Mouse (Mus musculus) heart, embryonic 11.5 days (tissue): ENCODE results near the gene Spata5. TPM values are rescaled to one million over a fixed set of nuclear protein-coding genes. Genes with fewer than 3 reads are reported as not detected.

ENCODE experiments used
- ATAC-seq: fragments of 200-750 bp; cut with Nextera tagmentation; replicated peaks from 2 replicates; pipeline ENCODE4 v1.8.0; 2017; ENCODE audit warnings: moderate library complexity; ENCODE audit not compliant: insufficient number of reproducible peaks, low FRiP score, low TSS enrichment
- H3K27ac ChIP-seq: fragments of 300-500 bp; sonication (generic); 2 replicates; pipeline ENCODE4 v1.5.1; 2014; ENCODE audit warnings: mild to moderate bottlenecking, low read depth, low read length
- H3K27me3 ChIP-seq: fragments of 300-500 bp; sonication (generic); 2 replicates; pipeline ENCODE4 v1.6.1; 2014; ENCODE audit warnings: mild to moderate bottlenecking, low read length, mixed read lengths; ENCODE audit not compliant: control insufficient read depth, insufficient read depth
- H3K36me3 ChIP-seq: fragments of 300-500 bp; sonication (generic); 2 replicates; pipeline ENCODE4 v1.6.1; 2014; ENCODE audit warnings: mild to moderate bottlenecking, low read length, moderate library complexity, mixed read lengths; ENCODE audit not compliant: control insufficient read depth, insufficient read depth
- H3K4me1 ChIP-seq: fragments of 300-500 bp; sonication (generic); 2 replicates; pipeline ENCODE4 v1.6.1; 2014; ENCODE audit warnings: low read length; ENCODE audit not compliant: control insufficient read depth, insufficient read depth
- H3K4me2 ChIP-seq: fragments of 300-500 bp; sonication (generic); 2 replicates; pipeline ENCODE4 v1.6.1; 2014; ENCODE audit warnings: mild to moderate bottlenecking, moderate library complexity
- H3K4me3 ChIP-seq: fragments of 300-500 bp; sonication (generic); 2 replicates; pipeline ENCODE4 v1.5.1; 2014; ENCODE audit warnings: low read depth, low read length
- H3K9ac ChIP-seq: fragments of 300-500 bp; sonication (generic); 2 replicates; pipeline ENCODE4 v1.6.1; 2014; ENCODE audit warnings: mild to moderate bottlenecking, low read depth, low read length, moderate library complexity
- H3K9me3 ChIP-seq: fragments of 300-500 bp; sonication (generic); replicated peaks from 2 replicates; pipeline ENCODE4 v1.6.1; 2016; ENCODE audit warnings: low read length; ENCODE audit not compliant: control insufficient read depth
- WGBS: fragments of 180-500 bp; shearing (Covaris S2); extraction: QIAGEN DNeasy Blood & Tissue Kit; methylation state at CpG from one replicate; pipeline ENCODE4 v1.1.7; 2014; ENCODE audit not compliant: insufficient replicate concordance; 5-methylcytosine and 5-hydroxymethylcytosine counted together
- polyA plus RNA-seq: library from polyadenylated mRNA; unstranded; fragments of >200 nt; fragmentation: Nextera tagmentation; extraction: Ambion mirVana; gene quantifications from 2 replicates; pipeline ENCODE4 v1.2.1, GENCODE M21; 2014

The Spata5 gene
- polyA plus RNA-seq, 1 experiment from 2014 or later = 27.8 TPM

DNA sequence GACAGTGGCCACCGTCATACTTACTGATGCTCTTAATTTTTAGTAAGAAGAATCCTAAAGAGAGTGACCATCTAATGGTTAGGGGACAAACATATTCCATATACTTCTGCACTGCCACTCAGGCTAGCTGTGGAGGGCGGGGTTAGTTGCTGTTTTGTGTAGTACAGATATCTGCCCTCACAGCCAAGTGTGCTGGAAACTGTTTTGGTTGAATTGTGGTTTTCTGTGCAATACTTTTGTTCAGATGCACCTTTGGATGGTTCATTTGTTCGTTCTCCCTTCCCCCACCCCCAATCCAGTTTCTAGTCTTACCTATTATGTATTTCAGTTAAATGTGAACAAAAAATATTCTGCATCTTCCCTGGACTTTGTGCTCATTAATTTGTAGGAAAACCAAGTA lies 130.5 kb downstream of the Spata5 start:
- Histone ChIP-seq H3K27me3 (no peaks in the 10 kb centered on the region), H3K27ac (no peak overlapping the region), H3K9me3 (no peaks in the 10 kb centered on the region), H3K36me3 (no peaks in the 10 kb centered on the region), H3K4me2 (no peak overlapping the region), H3K4me3 (no peak overlapping the region), H3K9ac (no peak overlapping the region), H3K4me1 (no peaks in the 10 kb centered on the region)
- ATAC-seq = no peak
- WGBS = 82% methylated on average over 3 of the region's 3 CpGs

DNA sequence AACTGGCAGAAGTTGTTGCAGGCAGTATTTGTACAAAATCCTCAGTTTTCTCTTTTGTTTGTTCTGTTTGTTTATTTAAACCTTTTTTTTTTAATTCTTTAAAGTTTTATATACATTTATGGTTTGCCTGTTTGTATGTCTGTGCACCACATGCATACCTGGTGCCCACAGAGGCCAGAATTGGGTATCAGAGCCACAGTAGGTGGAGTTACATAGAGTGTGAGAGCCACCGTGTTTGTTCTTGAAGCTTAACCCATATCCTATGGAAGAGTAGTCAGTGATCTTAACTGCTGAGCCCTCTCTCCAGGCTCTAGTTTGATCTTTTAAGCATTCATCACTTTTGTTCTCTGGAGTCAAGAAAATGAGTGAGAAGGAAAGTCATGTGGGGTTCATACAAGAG lies 130.9 kb downstream of the Spata5 start:
- no peak for ATAC-seq
- Histone ChIP-seq H3K27me3 (no peaks in the 10 kb centered on the region), H3K4me3 (no peak overlapping the region), H3K27ac (no peak overlapping the region), H3K4me1 (no peaks in the 10 kb centered on the region), H3K36me3 (no peaks in the 10 kb centered on the region), H3K9ac (no peak overlapping the region), H3K4me2 (no peak overlapping the region), H3K9me3 (no peaks in the 10 kb centered on the region)
- 67% methylated on average over 1 of the region's 1 CpGs for WGBS

DNA sequence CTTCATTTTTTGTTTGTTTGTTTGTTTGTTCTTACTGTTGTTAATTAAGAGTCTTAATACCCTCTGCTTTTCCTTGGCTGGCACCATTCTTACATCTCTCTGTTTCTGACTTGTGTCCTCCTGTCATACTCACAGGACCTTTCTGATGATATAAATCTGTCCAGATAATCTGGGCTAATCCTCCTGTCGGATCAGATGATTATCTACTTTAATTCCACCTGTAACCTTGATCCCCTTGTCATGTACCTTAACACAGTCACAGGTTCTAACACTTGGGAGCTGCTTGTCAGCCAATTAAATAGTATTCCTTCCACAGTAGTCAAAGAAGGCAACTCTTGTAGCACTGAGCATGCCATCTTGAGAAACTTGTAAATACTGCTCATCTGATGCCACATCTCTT lies 131.8 kb downstream of the Spata5 start:
- Histone ChIP-seq H3K4me1 (peaks cover 3% of the 10 kb centered on the region; the same call in 1 of the 2 replicates), H3K27me3 (no peaks in the 10 kb centered on the region), H3K27ac (no peak overlapping the region), H3K9ac (no peak overlapping the region), H3K4me2 (no peak overlapping the region), H3K4me3 (no peak overlapping the region), H3K9me3 (no peaks in the 10 kb centered on the region), H3K36me3 (no peaks in the 10 kb centered on the region)
- no peak for ATAC-seq
- 90% methylated on average over 1 of the region's 1 CpGs for WGBS

DNA sequence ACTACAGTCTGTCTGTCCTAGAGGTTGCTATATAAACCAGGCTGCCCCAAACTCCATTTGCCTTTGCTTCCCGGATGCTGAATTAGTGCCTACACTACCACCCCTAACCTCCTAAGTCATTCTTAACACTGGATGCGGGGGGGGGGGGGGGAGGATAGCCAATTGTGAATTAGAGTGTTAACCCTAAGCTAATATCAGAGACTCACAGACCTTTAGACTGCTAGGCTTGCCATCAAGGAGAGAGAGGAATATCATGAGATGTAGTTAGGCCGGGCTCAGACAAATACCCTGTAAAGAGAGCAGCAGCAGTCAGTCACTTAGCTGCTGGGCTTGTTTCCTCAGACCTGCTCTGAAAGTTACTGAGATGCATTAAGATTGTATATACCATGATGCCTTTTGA lies 132.5 kb downstream of the Spata5 start:
- H3K27ac ChIP-seq = no peak overlapping the region
- no peak for ATAC-seq
- 80% methylated on average over 3 of the region's 3 CpGs for WGBS

DNA sequence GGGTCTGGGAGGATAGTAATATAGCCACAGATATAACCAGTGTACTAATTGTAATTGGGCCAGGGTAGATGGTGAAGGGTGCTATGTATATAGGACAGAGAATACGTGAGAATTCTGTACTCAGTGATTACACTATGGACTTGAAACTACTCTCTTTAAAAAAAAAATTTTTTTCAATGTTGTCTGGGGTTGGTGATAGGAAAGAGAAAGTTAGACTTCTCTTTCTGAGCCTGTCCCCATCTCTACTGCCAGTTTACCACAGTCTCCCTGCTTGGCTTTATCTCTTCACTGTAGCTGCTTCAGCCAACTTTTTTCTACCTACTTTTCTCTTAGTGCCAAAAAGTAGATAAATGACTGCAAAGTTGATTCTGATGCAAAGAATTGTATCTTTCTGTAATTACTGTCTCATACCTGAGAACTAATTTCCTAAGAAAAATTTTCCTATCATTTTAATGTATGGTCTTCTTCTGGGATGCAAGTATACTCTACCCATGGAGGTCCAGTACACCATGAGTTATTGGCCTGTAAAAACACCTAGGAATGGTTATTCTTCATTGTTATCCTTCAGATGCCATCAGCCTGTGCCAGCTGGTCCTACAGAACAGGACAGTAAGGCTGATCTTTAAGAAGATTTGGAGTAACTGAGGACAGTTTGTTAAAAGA lies 133.8 kb downstream of the Spata5 start:
- Histone ChIP-seq H3K4me1 (peaks cover 11% of the 10 kb centered on the region; the same call in 1 of the 2 replicates), H3K4me3 (no peak overlapping the region), H3K4me2 (no peak overlapping the region), H3K27me3 (no peaks in the 10 kb centered on the region), H3K27ac (no peak overlapping the region), H3K9me3 (no peaks in the 10 kb centered on the region), H3K36me3 (no peaks in the 10 kb centered on the region), H3K9ac (no peak overlapping the region)
- ATAC-seq = no peak
- 79% methylated on average over 1 of the region's 1 CpGs for WGBS

More for the DNA sequence above, 132.5 kb downstream of the Spata5 start:
- no peaks in the 10 kb centered on the region for H3K36me3 ChIP-seq
- peaks cover 11% of the 10 kb centered on the region; the same call in 1 of the 2 replicates for H3K4me1 ChIP-seq
- H3K27me3 ChIP-seq = no peaks in the 10 kb centered on the region
- no peaks in the 10 kb centered on the region for H3K9me3 ChIP-seq
- no peak overlapping the region for H3K9ac ChIP-seq
- no peak overlapping the region for H3K4me2 ChIP-seq
- H3K4me3 ChIP-seq = no peak overlapping the region

DNA sequence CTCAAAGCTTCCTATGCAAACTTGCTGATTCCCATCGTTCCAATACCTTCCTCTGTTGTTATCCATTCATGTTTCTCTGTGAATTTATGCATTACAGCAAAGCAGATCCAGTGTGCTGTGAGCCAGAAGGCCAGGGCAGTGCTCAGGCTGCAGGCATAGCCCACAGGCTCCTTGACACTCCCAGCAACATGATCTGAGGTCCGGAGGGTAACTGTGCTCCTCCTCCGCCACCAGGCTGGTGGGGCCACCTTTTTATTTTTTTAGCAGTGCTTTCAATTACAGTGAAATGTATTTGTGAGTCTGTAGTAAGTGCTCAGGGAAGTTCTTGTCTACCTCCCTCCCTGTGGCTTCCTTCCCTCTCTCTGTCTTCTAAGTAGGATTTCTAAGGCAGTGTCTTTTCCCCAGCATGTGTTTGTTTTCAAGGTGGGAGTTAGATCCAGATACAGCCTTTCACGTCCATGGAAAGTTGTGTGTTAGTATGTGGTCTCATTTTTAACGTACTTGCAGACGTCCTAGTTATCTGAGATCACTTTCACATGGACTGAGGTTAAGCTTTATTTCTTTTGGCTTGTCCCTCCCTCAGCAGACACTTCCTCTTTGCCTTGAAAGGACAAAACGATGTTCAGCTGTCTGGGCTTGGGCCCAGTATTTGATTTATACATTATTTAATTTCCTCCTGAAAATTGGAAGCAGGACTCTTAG lies 136.9 kb downstream of the Spata5 start:
- Histone ChIP-seq H3K9ac (no peak overlapping the region), H3K4me3 (no peak overlapping the region), H3K4me2 (no peak overlapping the region), H3K4me1 (peaks cover 11% of the 10 kb centered on the region; the same call in 1 of the 2 replicates), H3K36me3 (no peaks in the 10 kb centered on the region), H3K27ac (no peak overlapping the region; the same call in 1 of the 2 replicates), H3K9me3 (no peaks in the 10 kb centered on the region), H3K27me3 (no peaks in the 10 kb centered on the region)
- no peak for ATAC-seq
- 42% methylated on average over 7 of the region's 7 CpGs for WGBS

DNA sequence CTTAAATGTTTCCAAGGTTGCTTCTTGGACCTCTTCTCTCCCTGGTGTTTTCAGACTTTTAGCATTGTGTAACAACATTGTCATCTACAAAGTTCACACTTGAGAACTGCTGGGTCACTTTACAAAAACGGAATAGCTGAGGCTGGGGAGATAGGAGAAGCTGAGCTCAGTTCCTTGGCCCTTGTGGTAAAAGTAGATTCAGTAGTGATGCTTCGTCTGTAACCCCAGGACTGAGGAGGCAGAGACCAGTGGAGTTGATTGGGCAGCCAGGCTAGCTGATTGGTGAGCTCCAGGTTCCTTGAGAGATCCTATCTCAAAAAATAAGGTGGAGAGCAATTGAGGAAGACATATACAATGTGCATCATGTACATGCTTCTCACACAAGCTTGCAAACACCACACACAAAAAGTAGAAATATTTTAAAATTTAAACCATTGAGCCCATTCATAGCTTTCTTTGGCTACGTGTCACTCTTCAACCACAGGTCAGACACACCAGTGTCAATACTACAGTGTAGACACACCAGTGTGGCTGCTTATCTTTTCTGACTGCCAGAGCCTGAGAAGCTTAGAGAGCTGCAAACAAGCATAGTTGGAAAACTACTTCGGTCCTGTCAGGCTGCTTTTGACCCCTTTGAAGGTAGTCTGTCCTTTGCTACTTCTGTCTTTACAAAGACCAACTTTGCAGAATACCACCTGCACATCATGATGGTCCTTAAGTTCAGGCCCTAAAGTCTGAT lies 138.2 kb downstream of the Spata5 start:
- Histone ChIP-seq H3K27ac (peak overlapping the region; percentile 1; the same call in 1 of the 2 replicates), H3K27me3 (no peaks in the 10 kb centered on the region), H3K9ac (no peak overlapping the region), H3K4me3 (no peak overlapping the region), H3K4me1 (peaks cover 11% of the 10 kb centered on the region; the same call in 1 of the 2 replicates), H3K4me2 (no peak overlapping the region), H3K9me3 (no peaks in the 10 kb centered on the region), H3K36me3 (no peaks in the 10 kb centered on the region)
- WGBS = 45% methylated on average over 4 of the region's 4 CpGs
- ATAC-seq = 0 out of 2 replicates have a peak, but pooled peaks have one; percentile 49

DNA sequence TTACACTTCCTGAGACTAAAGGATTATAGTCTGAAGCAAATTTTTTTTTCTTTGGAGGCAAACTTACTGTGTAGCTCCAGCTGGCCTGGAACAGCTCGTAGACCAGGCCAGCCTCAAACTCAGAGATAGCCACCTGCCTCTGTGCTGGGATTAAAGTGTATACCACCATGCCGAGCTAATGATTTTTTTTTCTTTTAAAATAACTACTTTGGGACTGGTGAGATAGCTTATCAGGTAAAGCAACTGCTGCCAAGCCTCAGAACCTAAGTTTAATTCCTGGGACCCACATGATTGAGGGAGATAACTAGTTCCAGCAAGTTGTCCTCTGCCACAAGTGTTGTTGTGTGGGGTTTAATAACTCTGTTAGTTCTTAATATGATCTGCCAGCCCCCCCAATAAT lies 139.6 kb downstream of the Spata5 start:
- H3K9me3 ChIP-seq = no peaks in the 10 kb centered on the region
- WGBS = 52% methylated on average over 2 of the region's 2 CpGs
- no peak overlapping the region for H3K27ac ChIP-seq
- H3K4me2 ChIP-seq = no peak overlapping the region
- H3K9ac ChIP-seq = no peak overlapping the region
- no peaks in the 10 kb centered on the region for H3K36me3 ChIP-seq
- H3K4me3 ChIP-seq = no peak overlapping the region
- ATAC-seq = no peak
- H3K27me3 ChIP-seq = no peaks in the 10 kb centered on the region
- H3K4me1 ChIP-seq = peaks cover 11% of the 10 kb centered on the region; the same call in 1 of the 2 replicates
